Mouse (Mus musculus): ENCODE measurements around the gene Lpcat2. TPM values are rescaled to one million over a fixed set of nuclear protein-coding genes. Genes with fewer than 3 reads are reported as not detected.

The Lpcat2 gene
- polyA plus RNA-seq, 2 experiments, result 10.6 to 14.7 TPM

DNA sequence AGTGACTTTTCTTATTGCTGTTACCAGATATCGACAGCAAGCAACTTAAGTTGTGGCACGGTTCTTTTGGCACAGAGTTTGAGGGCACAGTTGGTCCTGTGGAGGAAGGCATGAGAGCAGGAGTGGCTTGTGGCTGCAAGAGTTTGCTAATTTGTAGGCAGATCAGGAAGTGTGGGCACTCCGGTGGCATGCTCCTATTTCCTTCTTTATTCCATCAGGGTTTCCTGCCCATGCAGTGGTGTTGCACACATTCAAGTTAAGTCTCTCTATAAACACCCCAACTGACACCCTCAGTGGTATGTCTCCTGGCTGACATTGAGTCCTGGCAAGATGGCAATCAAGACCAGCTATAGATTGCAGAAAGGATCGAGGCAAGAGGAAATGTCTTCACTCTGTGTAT, 93.9 kb downstream of the Lpcat2 start:
- Histone ChIP-seq H3K36me3 (ENCODE audit: control insufficient read depth, insufficient read depth, low read length) (no peaks in the 10 kb centered on the region), H3K9me3 (ENCODE audit: control insufficient read depth, low read length) (no peaks in the 10 kb centered on the region), H3K9ac (ENCODE audit: low read depth, low read length, severe bottlenecking) (no peak overlapping the region), H3K4me3 (replicated peaks; ENCODE audit: low read length) (no peak overlapping the region), H3K4me1 (ENCODE audit: control insufficient read depth, insufficient read depth, low read length) (no peaks in the 10 kb centered on the region), H3K27ac (replicated peaks; ENCODE audit: low read depth, low read length) (no peak overlapping the region), H3K4me2 (replicated peaks; ENCODE audit: low read depth, low read length, severe bottlenecking) (no peak overlapping the region), H3K27me3 (ENCODE audit: control insufficient read depth, insufficient read depth, low read length) (no peaks in the 10 kb centered on the region)
- no peak for TF ChIP-seq POLR2A (IDR thresholded peaks at IDR 0.05; ENCODE audit: borderline replicate concordance, extremely low read depth, insufficient read depth, insufficient read length)
- ATAC-seq (ENCODE audit: low FRiP score, low read depth) (no peak), DNase-seq (ENCODE audit: low spot score) (no peak)
- 81% methylated on average over 4 of the region's 4 CpGs for WGBS

DNA sequence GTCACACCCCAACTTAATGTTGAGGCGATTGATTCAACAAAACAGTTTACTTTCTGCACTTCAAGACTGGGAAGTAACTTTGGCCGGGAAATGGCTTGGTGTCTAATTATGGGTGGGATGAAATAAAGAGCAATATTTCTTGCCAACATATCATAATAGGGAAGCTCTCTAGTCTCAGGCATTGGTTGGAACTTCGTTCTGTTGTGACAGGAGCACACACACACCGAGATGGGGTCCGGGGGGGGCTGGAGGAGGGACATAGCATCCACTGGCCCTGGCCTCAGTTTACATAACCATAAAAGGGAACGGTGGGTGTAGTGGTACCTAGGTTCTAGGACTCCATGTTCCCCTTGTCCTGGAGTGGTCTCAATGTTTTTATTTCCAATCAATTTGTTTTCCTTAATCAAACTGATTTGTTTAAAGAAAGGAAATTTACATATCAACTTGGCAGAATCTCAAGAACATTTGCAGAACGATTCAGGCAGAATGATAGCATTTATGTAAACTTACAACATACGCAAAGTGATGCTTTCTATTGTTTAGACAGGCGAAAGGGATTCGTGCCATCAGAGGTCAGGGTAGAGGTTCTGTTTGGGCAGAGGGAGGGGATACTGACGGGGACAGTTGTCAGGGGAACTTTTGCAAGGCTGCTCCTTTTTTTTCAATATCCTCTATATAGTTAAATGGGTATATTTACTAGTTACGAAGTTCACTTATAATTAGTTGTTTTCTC, 95.7 kb downstream of the Lpcat2 start:
- Histone ChIP-seq H3K36me3 (ENCODE audit: control insufficient read depth, insufficient read depth, low read length) (no peaks in the 10 kb centered on the region), H3K9ac (ENCODE audit: low read depth, low read length, severe bottlenecking) (no peak overlapping the region), H3K4me3 (replicated peaks; ENCODE audit: low read length) (no peak overlapping the region), H3K4me2 (replicated peaks; ENCODE audit: low read depth, low read length, severe bottlenecking) (no peak overlapping the region), H3K27ac (replicated peaks; ENCODE audit: low read depth, low read length) (no peak overlapping the region), H3K9me3 (ENCODE audit: control insufficient read depth, low read length) (no peaks in the 10 kb centered on the region), H3K4me1 (ENCODE audit: control insufficient read depth, insufficient read depth, low read length) (no peaks in the 10 kb centered on the region), H3K27me3 (ENCODE audit: control insufficient read depth, insufficient read depth, low read length) (no peaks in the 10 kb centered on the region)
- ATAC-seq (ENCODE audit: low FRiP score, low read depth) (no peak), DNase-seq (ENCODE audit: low spot score) (no peak)
- 80% methylated on average over 12 of the region's 12 CpGs for WGBS
- no peak for TF ChIP-seq POLR2A (IDR thresholded peaks at IDR 0.05; ENCODE audit: borderline replicate concordance, extremely low read depth, insufficient read depth, insufficient read length)

- ATAC-seq (ENCODE audit: low FRiP score, low read depth) (no peak), DNase-seq (ENCODE audit: low spot score) (no peak)
- no peak overlapping the region for H3K27ac ChIP-seq (replicated peaks; ENCODE audit: low read depth, low read length)
- H3K27me3 ChIP-seq (ENCODE audit: control insufficient read depth, insufficient read depth, low read length), result 0 out of 2 replicates have a peak, but pooled peaks cover under 1% of the 10 kb centered on the region
- H3K4me2 ChIP-seq (replicated peaks; ENCODE audit: low read depth, low read length, severe bottlenecking), result no peak overlapping the region
- no peak overlapping the region for H3K9ac ChIP-seq (ENCODE audit: low read depth, low read length, severe bottlenecking)
- 85% methylated on average over 5 of the region's 5 CpGs for WGBS
- no peaks in the 10 kb centered on the region for H3K4me1 ChIP-seq (ENCODE audit: control insufficient read depth, insufficient read depth, low read length)
- no peaks in the 10 kb centered on the region for H3K36me3 ChIP-seq (ENCODE audit: control insufficient read depth, insufficient read depth, low read length)
- no peak for TF ChIP-seq POLR2A (IDR thresholded peaks at IDR 0.05; ENCODE audit: borderline replicate concordance, extremely low read depth, insufficient read depth, insufficient read length)
- H3K4me3 ChIP-seq (replicated peaks; ENCODE audit: low read length), result no peak overlapping the region
- H3K9me3 ChIP-seq (ENCODE audit: control insufficient read depth, low read length), result no peaks in the 10 kb centered on the region
Measured at GRCm38 (mm10) chr8:92954044-92954443, 98.9 kb downstream of the Lpcat2 start.

DNA sequence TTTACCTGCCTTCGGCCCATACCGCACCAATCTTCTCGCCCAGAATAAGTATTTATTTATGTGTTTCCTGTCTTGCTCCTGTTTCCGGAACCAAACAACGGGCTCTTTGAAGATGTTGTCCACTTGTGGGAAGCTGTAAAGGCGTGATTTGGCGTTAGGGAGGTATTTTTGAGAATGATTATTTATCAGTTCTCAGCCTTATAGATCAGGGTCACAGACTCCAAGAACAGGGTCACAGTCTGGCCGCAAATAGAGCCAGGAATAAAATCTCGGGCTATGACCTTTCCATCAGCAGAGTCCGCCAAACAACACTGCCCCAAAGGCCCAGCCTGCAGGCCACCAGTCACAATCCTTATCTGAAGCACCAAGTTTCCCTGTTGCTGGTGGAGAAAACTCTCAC, 104.6 kb downstream of the Lpcat2 start, which contains the start of gene Slc6a2:
Gene Slc6a2, plus strand, starts transcription at position 301 of the 400 bp plus-strand sequence.
- Histone ChIP-seq H3K4me1 (ENCODE audit: control insufficient read depth, insufficient read depth, low read length) (peaks cover 7% of the 10 kb centered on the region; the same call in 1 of the 2 replicates), H3K4me3 (replicated peaks; ENCODE audit: low read length) (peak within 1 kb of the TSS; percentile 38), H3K4me2 (replicated peaks; ENCODE audit: low read depth, low read length, severe bottlenecking) (peak within 1 kb of the TSS; percentile 80), H3K27me3 (ENCODE audit: control insufficient read depth, insufficient read depth, low read length) (peaks cover 38% of the 10 kb centered on the region), H3K27ac (replicated peaks; ENCODE audit: low read depth, low read length) (no peak within 1 kb of the TSS), H3K36me3 (ENCODE audit: control insufficient read depth, insufficient read depth, low read length) (no peaks in the 10 kb centered on the region), H3K9ac (ENCODE audit: low read depth, low read length, severe bottlenecking) (peak within 1 kb of the TSS; percentile 18), H3K9me3 (ENCODE audit: control insufficient read depth, low read length) (no peaks in the 10 kb centered on the region)
- no peak for TF ChIP-seq POLR2A (IDR thresholded peaks at IDR 0.05; ENCODE audit: borderline replicate concordance, extremely low read depth, insufficient read depth, insufficient read length)
- 63% methylated on average over 10 of the region's 10 CpGs for WGBS
- no peak for ATAC-seq (ENCODE audit: low FRiP score, low read depth)
- no peak for DNase-seq (ENCODE audit: low spot score)

DNA sequence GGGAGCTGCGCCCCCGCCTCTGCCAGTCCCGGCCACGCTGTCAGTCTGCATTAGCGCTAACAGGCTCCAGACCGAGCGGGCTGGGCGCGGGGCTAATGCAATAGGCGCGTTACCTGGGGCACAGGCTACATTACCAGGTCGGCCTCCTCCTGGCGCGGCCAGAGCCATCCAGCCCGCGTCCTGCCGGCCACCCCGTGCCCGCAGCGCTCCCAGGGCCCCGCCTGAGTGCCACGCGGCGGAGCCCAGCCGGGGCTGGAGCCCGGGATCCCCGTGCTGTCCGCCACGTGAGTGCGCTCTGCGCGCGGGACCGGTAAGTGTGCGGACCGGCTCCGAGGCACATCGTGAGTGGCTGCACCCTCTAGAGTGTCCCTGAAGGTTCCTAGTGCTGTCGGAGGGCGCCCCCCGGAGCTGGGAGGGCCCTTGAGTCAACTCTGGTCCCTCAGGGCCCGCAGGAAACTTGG, 105.3 kb downstream of the Lpcat2 start:
- H3K9me3 ChIP-seq (ENCODE audit: control insufficient read depth, low read length), result no peaks in the 10 kb centered on the region
- H3K27me3 ChIP-seq (ENCODE audit: control insufficient read depth, insufficient read depth, low read length), result peaks cover 38% of the 10 kb centered on the region
- peak overlapping the region; percentile 18 for H3K9ac ChIP-seq (ENCODE audit: low read depth, low read length, severe bottlenecking)
- no peak for TF ChIP-seq POLR2A (IDR thresholded peaks at IDR 0.05; ENCODE audit: borderline replicate concordance, extremely low read depth, insufficient read depth, insufficient read length)
- no peaks in the 10 kb centered on the region for H3K36me3 ChIP-seq (ENCODE audit: control insufficient read depth, insufficient read depth, low read length)
- no peak overlapping the region for H3K27ac ChIP-seq (replicated peaks; ENCODE audit: low read depth, low read length)
- peak overlapping the region; percentile 80 for H3K4me2 ChIP-seq (replicated peaks; ENCODE audit: low read depth, low read length, severe bottlenecking)
- peaks cover 7% of the 10 kb centered on the region; the same call in 1 of the 2 replicates for H3K4me1 ChIP-seq (ENCODE audit: control insufficient read depth, insufficient read depth, low read length)
- DNase-seq (ENCODE audit: low spot score), result no peak
- no peak for ATAC-seq (ENCODE audit: low FRiP score, low read depth)
- H3K4me3 ChIP-seq (replicated peaks; ENCODE audit: low read length), result peak overlapping the region; percentile 38
- WGBS, result 5% methylated on average over 42 of the region's 42 CpGs
